Mouse (Mus musculus) thymus, adult 2 months (tissue): ENCODE results near the gene Sox12. TPM values are rescaled to one million over a fixed set of nuclear protein-coding genes. Genes with fewer than 3 reads are reported as not detected.

Experiments used
- DNase-seq: peaks from one replicate; pipeline ENCODE4 v3.0.0; 2021
- H3K27ac ChIP-seq: fragments of 200-500 bp; 2 replicates; pipeline ENCODE4 v1.5.1; 2012; ENCODE audit warnings: low read length, control low read depth; ENCODE audit not compliant: control insufficient read depth, insufficient read depth
- H3K27me3 ChIP-seq: fragments of 200-500 bp; 2 replicates; pipeline ENCODE4 v1.6.1; 2012; ENCODE audit warnings: mild to moderate bottlenecking, low read length, moderate library complexity, mixed read lengths; ENCODE audit not compliant: control insufficient read depth, insufficient read depth
- H3K36me3 ChIP-seq: fragments of 200-500 bp; 2 replicates; pipeline ENCODE4 v1.6.1; 2012; ENCODE audit warnings: mild to moderate bottlenecking, low read length, moderate library complexity; ENCODE audit not compliant: control insufficient read depth, insufficient read depth
- H3K4me1 ChIP-seq: fragments of 200-500 bp; replicated peaks from 2 replicates; pipeline ENCODE4 v1.6.1; 2012; ENCODE audit warnings: low read length; ENCODE audit not compliant: control insufficient read depth, insufficient read depth
- H3K4me3 ChIP-seq: fragments of 200-500 bp; 2 replicates; pipeline ENCODE4 v1.5.1; 2012; ENCODE audit warnings: mild to moderate bottlenecking, low read length, control low read depth, moderate library complexity; ENCODE audit not compliant: control insufficient read depth, insufficient read depth
- CTCF ChIP-seq: fragments of 200-500 bp; IDR thresholded peaks from 2 replicates; pipeline ENCODE4 v1.5.1; 2012; ENCODE audit warnings: mild to moderate bottlenecking, control low read depth, low read length, moderate library complexity, borderline replicate concordance; ENCODE audit not compliant: control insufficient read depth, poor library complexity, insufficient read depth; ENCODE audit errors: extremely low read depth
- POLR2A ChIP-seq: fragments of 200-500 bp; IDR thresholded peaks from 2 replicates; pipeline ENCODE4 v1.6.1; 2012; ENCODE audit warnings: mild to moderate bottlenecking, low read length, control low read depth, moderate library complexity; ENCODE audit not compliant: control insufficient read depth, poor library complexity, insufficient read depth; ENCODE audit errors: extremely low read depth
- whole genome bisulfite sequencing: fragments of 180-500 bp; shearing (Covaris S2); methylation state at CpG from one replicate; pipeline ENCODE4 v1.1.7; 2018; 5-methylcytosine and 5-hydroxymethylcytosine counted together
- polyA plus RNA-seq: library from polyadenylated mRNA; depleted of rRNA; stranded (reverse); fragments of >200 nt; gene quantifications from 2 replicates; pipeline ENCODE4 v1.2.3, GENCODE M21; 2012

Sox12 gene
- polyA plus RNA-seq, 1 experiment = 4.5 TPM

DNA sequence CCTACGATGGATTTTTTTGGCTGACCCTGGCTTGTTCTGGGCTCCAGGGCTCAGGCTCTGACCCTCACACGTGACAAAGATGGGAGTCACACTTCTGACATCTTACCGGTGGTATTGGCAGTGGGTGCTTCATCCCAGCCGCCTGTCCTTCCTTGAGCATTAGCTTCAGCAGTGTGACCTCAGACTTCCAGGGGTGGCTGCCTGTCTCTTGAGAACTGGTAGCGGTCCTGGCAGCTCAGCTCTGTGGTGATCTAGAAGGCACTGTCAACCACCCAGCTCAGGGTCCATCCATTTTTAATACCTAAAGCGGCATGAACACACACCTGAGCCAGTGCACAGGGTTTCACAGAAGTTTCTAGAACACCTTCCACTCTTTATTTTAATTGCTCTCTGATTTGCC is 11.9 kb upstream of the Sox12 start:
- Histone ChIP-seq H3K4me1 (peaks cover 17% of the 10 kb centered on the region), H3K27me3 (peaks cover 7% of the 10 kb centered on the region), H3K36me3 (no peaks in the 10 kb centered on the region), H3K27ac (no peak overlapping the region), H3K4me3 (no peak overlapping the region)
- 90% methylated on average over 6 of the region's 6 CpGs for WGBS
- TF ChIP-seq POLR2A (no peak), CTCF (no peak)
- no peak for DNase-seq

DNA sequence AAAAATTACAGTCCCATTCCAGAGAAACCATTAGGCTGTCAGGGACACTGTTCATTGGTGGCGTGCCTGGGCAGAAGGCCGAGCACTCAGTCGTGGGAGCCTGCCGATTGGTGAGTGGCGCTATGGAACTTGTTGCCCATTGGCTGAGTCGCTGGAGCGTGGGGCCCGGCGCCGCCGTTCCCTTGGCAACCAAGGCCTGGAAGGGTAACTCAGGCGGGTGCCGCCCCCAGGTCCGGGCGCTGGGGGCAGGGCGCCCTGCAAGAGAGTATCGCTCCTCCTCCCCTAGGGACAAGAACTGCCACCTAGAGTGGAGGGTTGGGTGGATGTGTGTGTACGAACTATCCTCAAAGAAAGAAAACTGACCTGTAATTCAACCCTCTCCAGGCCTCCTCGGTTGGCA is 8.3 kb upstream of the Sox12 start:
- no peak overlapping the region for H3K27ac ChIP-seq
- peaks cover 9% of the 10 kb centered on the region for H3K4me1 ChIP-seq
- no peaks in the 10 kb centered on the region for H3K36me3 ChIP-seq
- TF ChIP-seq CTCF = no peak
- TF ChIP-seq POLR2A = no peak
- WGBS = 1% methylated on average over 19 of the region's 19 CpGs
- H3K27me3 ChIP-seq = no peaks in the 10 kb centered on the region
- no peak overlapping the region for H3K4me3 ChIP-seq
- DNase-seq = peak; percentile 84

DNA sequence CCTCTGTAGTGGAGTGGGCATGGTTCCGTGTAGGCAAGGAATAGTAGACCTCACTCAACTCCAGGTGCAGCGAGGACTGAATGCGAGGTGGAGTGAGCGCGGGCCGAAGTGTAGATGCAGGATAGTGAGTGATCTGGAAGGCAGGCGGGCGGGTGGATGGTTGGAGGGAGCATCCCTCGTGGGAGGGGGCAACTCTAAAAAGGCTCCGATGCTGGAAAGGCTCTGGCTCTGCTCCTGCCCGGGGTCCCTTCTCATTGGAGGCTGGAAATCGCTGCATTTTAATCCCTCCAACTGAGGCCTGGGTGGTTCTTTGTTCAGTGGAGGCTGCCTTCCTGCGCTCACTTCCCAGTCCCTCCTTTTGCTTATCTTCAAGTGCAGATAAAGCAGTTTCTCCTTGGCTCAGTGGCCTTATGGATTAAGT is 1.3 kb upstream of the Sox12 start:
- Histone ChIP-seq H3K4me1 (peaks cover 17% of the 10 kb centered on the region), H3K27ac (no peak overlapping the region), H3K4me3 (peak overlapping the region; percentile 15; the same call in 1 of the 2 replicates), H3K27me3 (no peaks in the 10 kb centered on the region; the same call in 1 of the 2 replicates), H3K36me3 (no peaks in the 10 kb centered on the region)
- no peak for DNase-seq
- no peak for TF ChIP-seq POLR2A
- no peak for TF ChIP-seq CTCF
- WGBS = 31% methylated on average over 13 of the region's 13 CpGs

DNA sequence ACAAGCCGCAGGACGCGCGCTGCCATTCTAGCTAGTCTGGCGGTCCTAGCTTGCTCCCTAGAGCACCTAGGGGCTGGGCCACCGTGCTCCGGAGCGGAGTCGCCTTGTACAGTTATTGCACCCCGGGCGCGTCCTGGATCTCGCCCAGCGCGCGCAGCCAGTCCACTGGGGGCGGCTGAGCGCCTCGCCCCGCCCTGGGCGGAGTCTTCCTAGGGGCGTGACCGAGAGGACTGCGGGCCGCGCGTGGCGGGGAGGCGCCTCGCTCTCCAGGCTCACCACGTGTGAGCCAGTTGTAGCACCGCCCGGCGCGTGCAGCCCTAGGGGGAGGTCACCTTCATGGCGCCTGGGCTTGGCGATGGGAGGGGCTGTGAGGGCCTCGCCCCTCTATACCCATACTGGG is 828 bp upstream of the Sox12 start:
- Histone ChIP-seq H3K27ac (no peak overlapping the region), H3K27me3 (no peaks in the 10 kb centered on the region; the same call in 1 of the 2 replicates), H3K4me3 (peak overlapping the region; percentile 44), H3K4me1 (peaks cover 17% of the 10 kb centered on the region), H3K36me3 (no peaks in the 10 kb centered on the region)
- under 1% methylated on average over 38 of the region's 38 CpGs for WGBS
- DNase-seq = peak; percentile 77
- TF ChIP-seq CTCF (no peak), POLR2A (no peak)

DNA sequence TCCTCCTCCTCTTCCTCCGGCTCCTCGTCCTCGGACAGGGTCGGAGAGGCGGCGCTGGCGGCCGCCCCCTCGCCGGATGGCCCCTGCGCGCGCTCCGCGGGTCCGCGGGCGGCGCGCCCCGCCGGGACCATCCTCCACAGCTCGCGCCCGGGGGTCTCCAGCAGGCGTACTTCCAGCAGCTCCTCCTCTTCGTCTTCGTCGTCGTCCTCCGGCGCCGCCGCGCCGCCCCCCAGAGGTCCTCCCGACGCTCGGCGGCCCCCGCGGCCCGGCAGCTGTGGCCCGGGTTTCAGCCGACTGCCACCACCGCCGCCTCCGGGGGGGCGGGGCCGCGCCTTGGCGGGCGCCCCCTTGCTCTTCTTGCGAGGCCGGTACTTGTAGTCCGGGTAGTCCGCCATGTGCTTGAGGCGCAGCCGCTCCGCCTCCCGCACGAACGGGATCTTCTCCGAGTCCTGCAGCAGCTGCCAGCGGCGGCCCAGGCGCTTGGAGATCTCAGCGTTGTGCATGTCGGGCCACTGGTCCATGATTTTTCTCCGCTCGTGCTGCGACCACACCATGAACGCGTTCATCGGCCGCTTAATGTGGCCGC is 766 bp downstream of the Sox12 start:
- DNase-seq = peak; percentile 62
- Histone ChIP-seq H3K4me3 (peak overlapping the region; percentile 49), H3K27ac (no peak overlapping the region), H3K4me1 (peaks cover 17% of the 10 kb centered on the region), H3K27me3 (no peaks in the 10 kb centered on the region; the same call in 1 of the 2 replicates), H3K36me3 (no peaks in the 10 kb centered on the region)
- TF ChIP-seq CTCF (0 out of 2 replicates have a peak, but pooled peaks have one; percentile 23), POLR2A (no peak)
- under 1% methylated on average over 77 of the region's 77 CpGs for WGBS

DNA sequence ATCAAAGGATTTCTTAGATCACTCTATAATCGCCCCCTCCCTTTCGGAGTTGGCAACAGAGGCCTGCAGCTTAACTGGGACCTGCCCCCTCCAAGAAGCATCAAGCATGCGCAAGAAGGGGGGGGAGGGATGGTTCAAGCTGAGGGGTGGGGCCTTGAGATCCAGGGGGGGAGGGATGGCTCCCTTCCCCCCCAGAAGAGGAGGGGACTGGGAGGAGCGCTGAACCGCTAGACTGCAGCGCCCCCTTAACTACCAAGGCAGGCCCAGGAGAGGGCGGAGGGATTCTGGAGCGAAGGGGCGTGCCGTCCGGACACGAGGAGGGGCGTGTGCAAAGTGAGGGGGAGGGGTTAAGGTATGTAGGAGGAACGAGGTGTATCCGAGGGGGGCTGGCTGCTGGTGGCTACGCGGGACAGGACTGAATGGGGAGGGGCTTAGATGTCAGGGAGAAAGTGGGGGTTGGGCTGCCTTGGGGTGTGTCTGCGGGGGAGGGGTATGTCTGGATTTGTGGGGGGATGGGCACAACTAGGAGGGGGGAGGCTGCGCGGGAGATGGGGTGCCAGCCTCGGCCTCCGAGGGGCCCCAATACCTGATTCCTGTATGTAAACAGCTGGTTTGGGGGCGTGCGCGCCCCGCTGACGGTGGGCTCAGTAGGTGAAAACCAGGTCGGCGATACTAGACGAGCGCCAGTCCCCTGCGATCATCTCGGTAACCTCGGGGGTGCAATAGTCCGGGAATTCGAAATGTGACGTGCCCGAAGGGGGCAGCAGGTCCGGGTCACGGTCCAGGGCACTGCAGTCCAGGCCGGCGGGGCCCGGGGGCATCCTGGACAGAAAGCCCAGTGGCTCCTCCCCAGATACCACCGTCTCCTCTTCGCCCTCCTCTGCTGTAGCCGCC is 1.5 kb downstream of the Sox12 start:
- peak; percentile 60 for DNase-seq
- TF ChIP-seq POLR2A (no peak), CTCF (0 out of 2 replicates have a peak, but pooled peaks have one; percentile 31)
- H3K4me3 ChIP-seq = peak overlapping the region; percentile 49
- peaks cover 17% of the 10 kb centered on the region for H3K4me1 ChIP-seq
- no peaks in the 10 kb centered on the region; the same call in 1 of the 2 replicates for H3K27me3 ChIP-seq
- no peak overlapping the region for H3K27ac ChIP-seq
- H3K36me3 ChIP-seq = no peaks in the 10 kb centered on the region
- WGBS = 4% methylated on average over 46 of the region's 46 CpGs
